Mouse (Mus musculus): ENCODE data around the gene Sptbn1. TPM values are rescaled to one million over a fixed set of nuclear protein-coding genes. Genes with fewer than 3 reads are reported as not detected.
A peak's percentile ranks its signal among the peaks of the same experiment; 100 is the strongest.

Gene Sptbn1
- polyA plus RNA-seq, 1 experiment = 342 TPM

- DNase-seq (ENCODE audit: extremely low spot score in 1 of 2, low spot score in 1 of 2) = no peak
These were observed 49.6 kb downstream of the Sptbn1 start for GRCm38 (mm10) chr11:30218386-30218785.

GRCm38 (mm10) chr11:30217496-30217895 is 50.5 kb downstream of the Sptbn1 start:
- no peak for DNase-seq (ENCODE audit: extremely low spot score in 1 of 2, low spot score in 1 of 2)

GRCm38 (mm10) chr11:30211663-30212416 is 56.1 kb downstream of the Sptbn1 start:
- no peak for DNase-seq (ENCODE audit: extremely low spot score in 1 of 2, low spot score in 1 of 2)

- no peak for DNase-seq (ENCODE audit: extremely low spot score in 1 of 2, low spot score in 1 of 2)
These were observed 56.8 kb downstream of the Sptbn1 start for GRCm38 (mm10) chr11:30211141-30211540.

GRCm38 (mm10) chr11:30210100-30210811 is 57.7 kb downstream of the Sptbn1 start:
- DNase-seq (ENCODE audit: extremely low spot score in 1 of 2, low spot score in 1 of 2) = no peak

- peak in 1 of 2 experiments; percentile 45 for DNase-seq (ENCODE audit: extremely low spot score in 1 of 2, low spot score in 1 of 2)
These were observed 58.5 kb downstream of the Sptbn1 start for GRCm38 (mm10) chr11:30209495-30209894.

- no peak for DNase-seq (ENCODE audit: extremely low spot score in 1 of 2, low spot score in 1 of 2)
These were observed 63.6 kb downstream of the Sptbn1 start for GRCm38 (mm10) chr11:30204398-30204797.

- no peak for DNase-seq (ENCODE audit: extremely low spot score in 1 of 2, low spot score in 1 of 2)
These were observed 67.6 kb downstream of the Sptbn1 start for GRCm38 (mm10) chr11:30200391-30200790.

- DNase-seq (ENCODE audit: extremely low spot score in 1 of 2, low spot score in 1 of 2) = peak in 1 of 2 experiments; percentile 32
These were observed 69.8 kb downstream of the Sptbn1 start for GRCm38 (mm10) chr11:30198091-30198675.

- no peak for DNase-seq (ENCODE audit: extremely low spot score in 1 of 2, low spot score in 1 of 2)
These were observed 70.3 kb downstream of the Sptbn1 start for GRCm38 (mm10) chr11:30197564-30198090.

- DNase-seq (ENCODE audit: extremely low spot score in 1 of 2, low spot score in 1 of 2) = no peak
These were observed 71.5 kb downstream of the Sptbn1 start for GRCm38 (mm10) chr11:30196368-30197070.

- DNase-seq (ENCODE audit: extremely low spot score in 1 of 2, low spot score in 1 of 2) = no peak
These were observed 72.2 kb downstream of the Sptbn1 start for GRCm38 (mm10) chr11:30195756-30196155.

- no peak for DNase-seq (ENCODE audit: extremely low spot score in 1 of 2, low spot score in 1 of 2)
These were observed 73.2 kb downstream of the Sptbn1 start for GRCm38 (mm10) chr11:30194800-30195199.

- DNase-seq (ENCODE audit: extremely low spot score in 1 of 2, low spot score in 1 of 2) = no peak
These were observed 77.0 kb downstream of the Sptbn1 start for GRCm38 (mm10) chr11:30190959-30191358.

GRCm38 (mm10) chr11:30190119-30190518 is 77.9 kb downstream of the Sptbn1 start:
- no peak for DNase-seq (ENCODE audit: extremely low spot score in 1 of 2, low spot score in 1 of 2)

- no peak for DNase-seq (ENCODE audit: extremely low spot score in 1 of 2, low spot score in 1 of 2)
These were observed 81.0 kb downstream of the Sptbn1 start for GRCm38 (mm10) chr11:30186902-30187470.

- no peak for DNase-seq (ENCODE audit: extremely low spot score in 1 of 2, low spot score in 1 of 2)
These were observed 83.4 kb downstream of the Sptbn1 start for GRCm38 (mm10) chr11:30184527-30184926.

- no peak for DNase-seq (ENCODE audit: extremely low spot score in 1 of 2, low spot score in 1 of 2)
These were observed 85.1 kb downstream of the Sptbn1 start for GRCm38 (mm10) chr11:30182716-30183411.

- no peak for DNase-seq (ENCODE audit: extremely low spot score in 1 of 2, low spot score in 1 of 2)
These were observed 89.8 kb downstream of the Sptbn1 start for GRCm38 (mm10) chr11:30178193-30178592.
